Mouse (Mus musculus): ENCODE data around the gene Dgki. TPM values are rescaled to one million over a fixed set of nuclear protein-coding genes. Genes with fewer than 3 reads are reported as not detected.

Gene Dgki
- total RNA-seq, 2 experiments from 2014 or later: 80.5 to 92.6 TPM

- peak; percentile 19 to 29 for DNase-seq (ENCODE audit: low spot score in 2 of 2)
- intact Hi-C loops (cut with DNase I): loop anchor here (5.0 kb wide), 4 partner anchors 53 to 202 kb away; no protein-coding TSS in a partner anchor
Measured at GRCm38 (mm10) chr6:37298982-37299381, 1.0 kb downstream of the Dgki start.

GRCm38 (mm10) chr6:37297744-37298482, 2.1 kb downstream of the Dgki start:
- intact Hi-C loops (cut with DNase I): loop anchor here (5.0 kb wide), 4 partner anchors 54 to 201 kb away; no protein-coding TSS in a partner anchor
- DNase-seq (ENCODE audit: low spot score in 2 of 2): peak; percentile 51 to 59

GRCm38 (mm10) chr6:37292068-37292467, 7.9 kb downstream of the Dgki start:
- intact Hi-C loops (cut with DNase I): no loop called here
- no peak for DNase-seq (ENCODE audit: low spot score in 2 of 2)

DNA sequence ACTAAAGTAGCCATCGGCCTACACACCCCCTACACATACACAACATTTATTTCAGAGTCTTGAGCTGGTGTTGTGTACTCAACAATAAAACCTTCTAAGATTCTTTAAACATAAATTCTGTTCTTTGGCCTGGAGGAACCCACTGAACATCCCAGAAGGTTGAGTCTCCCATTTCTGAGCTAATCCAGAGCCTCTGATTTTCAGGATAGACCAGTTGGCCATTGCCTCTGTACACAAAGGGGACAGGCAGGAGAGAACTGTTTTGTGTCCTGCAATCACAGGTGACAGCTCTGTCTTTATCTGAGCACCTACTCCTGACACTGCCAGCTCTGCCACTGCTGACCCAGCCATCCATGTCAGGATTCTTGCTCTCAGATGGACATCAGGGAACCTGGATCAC, 8.8 kb downstream of the Dgki start:
- intact Hi-C loops (cut with DNase I): no loop called here
- DNase-seq (ENCODE audit: low spot score in 2 of 2): no peak

- intact Hi-C loops (cut with DNase I): no loop called here
- DNase-seq (ENCODE audit: low spot score in 2 of 2): no peak
Measured at GRCm38 (mm10) chr6:37290691-37291090, 9.3 kb downstream of the Dgki start.

DNA sequence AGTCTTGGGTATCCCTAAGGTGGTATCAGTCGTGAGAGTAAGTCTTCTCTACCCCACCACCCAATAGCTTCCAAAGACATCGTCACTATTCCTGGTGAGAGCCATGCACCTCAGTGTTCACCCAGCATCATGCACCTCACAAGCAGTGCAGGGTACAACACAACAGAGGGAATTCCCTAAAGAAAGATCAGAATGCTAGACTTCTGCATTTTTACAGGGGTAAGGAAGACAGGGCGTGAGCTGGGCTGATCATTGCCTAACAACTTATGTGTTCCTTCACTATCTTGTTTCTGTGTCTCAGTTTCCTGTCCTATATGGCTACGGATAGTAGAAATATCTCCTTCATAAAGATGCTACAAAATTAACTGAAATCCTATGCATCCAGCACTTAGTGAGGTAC, 13.8 kb downstream of the Dgki start:
- intact Hi-C loops (cut with DNase I): no loop called here
- DNase-seq (ENCODE audit: low spot score in 2 of 2): no peak

- DNase-seq (ENCODE audit: low spot score in 2 of 2): no peak
Measured at GRCm38 (mm10) chr6:37284879-37285278, 15.1 kb downstream of the Dgki start.

DNA sequence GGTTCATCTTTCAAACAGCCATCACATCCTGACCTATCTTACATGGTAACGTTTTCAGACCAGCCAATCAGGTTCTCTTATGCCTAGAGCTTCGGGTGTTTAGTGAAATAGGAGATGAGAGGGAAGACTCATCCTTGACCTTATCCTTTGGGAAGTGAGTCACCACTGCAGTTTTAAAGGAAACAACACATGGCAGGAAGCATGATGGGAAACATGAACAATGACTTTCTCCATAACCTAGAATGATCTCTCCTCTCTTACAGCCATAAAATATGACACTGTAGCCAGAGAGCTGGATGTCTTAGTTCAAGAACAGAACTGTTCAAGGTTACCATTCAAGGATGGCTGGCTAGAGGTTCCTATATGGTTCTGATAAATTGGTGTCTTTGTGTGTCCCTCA, 16.6 kb downstream of the Dgki start:
- DNase-seq (ENCODE audit: low spot score in 2 of 2): no peak
- intact Hi-C loops (cut with DNase I): no loop called here

More at GRCm38 (mm10) chr6:37284879-37285278, 15.1 kb downstream of the Dgki start:
- intact Hi-C loops (cut with DNase I): no loop called here

DNA sequence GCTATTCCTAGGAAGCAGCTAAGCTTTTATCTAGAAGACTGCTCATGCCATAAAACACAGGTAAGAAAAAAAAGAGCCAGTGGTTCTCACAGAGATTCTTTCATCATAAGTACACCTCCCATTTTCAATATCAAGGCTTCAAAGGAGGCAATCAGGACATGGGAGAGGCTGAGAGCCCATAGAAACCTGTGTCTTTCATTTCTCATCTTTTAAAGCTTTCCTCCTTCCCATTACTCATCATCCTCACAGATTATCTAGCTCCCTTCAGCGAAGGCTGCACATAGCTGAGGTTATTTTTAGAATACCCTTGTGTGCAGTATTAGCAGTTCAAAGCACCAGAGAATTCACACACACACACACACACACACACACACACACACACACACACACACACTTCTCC, 17.3 kb downstream of the Dgki start:
- DNase-seq (ENCODE audit: low spot score in 2 of 2): no peak
- intact Hi-C loops (cut with DNase I): no loop called here

- intact Hi-C loops (cut with DNase I): no loop called here
- no peak for DNase-seq (ENCODE audit: low spot score in 2 of 2)
Measured at GRCm38 (mm10) chr6:37276834-37277715, 22.9 kb downstream of the Dgki start.

DNA sequence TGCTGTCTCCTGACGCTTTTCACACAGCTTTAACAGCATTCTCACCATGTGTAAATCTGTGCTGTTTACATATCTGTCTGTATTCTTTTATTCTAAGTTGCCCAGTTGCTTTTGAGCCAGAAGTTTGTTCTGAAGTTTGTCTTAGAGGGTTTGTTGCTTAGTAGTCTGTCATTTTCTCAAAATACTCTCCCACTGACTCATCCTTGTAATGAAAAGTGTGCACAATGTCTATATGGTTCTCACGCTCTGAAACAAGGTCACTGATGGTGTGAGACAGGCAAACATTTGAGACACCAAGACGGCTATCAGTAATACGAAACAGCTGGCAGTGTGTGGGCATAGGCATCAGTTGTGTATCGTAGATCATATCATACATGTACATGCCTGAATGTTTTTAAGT, 23.8 kb downstream of the Dgki start:
- intact Hi-C loops (cut with DNase I): no loop called here
- DNase-seq (ENCODE audit: low spot score in 2 of 2): no peak

DNA sequence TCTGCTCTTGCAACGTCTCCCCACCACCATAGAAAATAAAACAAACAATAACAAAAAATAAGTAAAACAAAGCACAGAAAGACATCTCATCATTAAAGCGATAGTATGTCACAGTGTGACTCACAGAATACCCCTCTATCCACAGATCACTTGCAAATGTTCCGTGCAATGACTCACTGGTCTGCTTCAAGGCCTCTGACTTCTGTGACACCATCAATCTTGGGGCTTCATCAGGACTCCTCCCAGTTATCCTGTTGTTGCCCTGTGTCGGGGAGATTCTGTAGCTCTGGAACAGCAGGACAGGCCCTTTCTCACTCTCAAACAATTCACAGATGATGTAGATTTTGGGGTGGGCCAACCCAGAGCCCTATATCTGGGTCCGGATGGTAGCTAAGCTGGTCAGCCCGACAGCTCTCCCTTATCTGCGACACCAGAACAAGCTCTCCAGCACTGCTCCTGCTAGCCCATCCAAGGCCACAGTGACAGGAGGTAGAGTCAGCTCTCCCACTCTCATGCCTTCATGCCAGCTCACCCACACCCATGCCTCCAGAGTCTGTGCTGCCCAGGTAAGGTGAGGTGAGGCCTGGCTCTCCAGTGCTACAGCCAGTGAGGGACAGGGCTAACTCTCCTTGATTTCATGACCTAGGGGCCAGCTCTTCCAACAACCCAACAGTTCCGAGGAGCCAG, 28.9 kb downstream of the Dgki start:
- DNase-seq (ENCODE audit: low spot score in 2 of 2): no peak

GRCm38 (mm10) chr6:37268589-37268988, 31.4 kb downstream of the Dgki start:
- no peak for DNase-seq (ENCODE audit: low spot score in 2 of 2)
- intact Hi-C loops (cut with DNase I): no loop called here

More for the DNA sequence above, 28.9 kb downstream of the Dgki start:
- intact Hi-C loops (cut with DNase I): no loop called here

GRCm38 (mm10) chr6:37267952-37268351, 32.0 kb downstream of the Dgki start:
- DNase-seq (ENCODE audit: low spot score in 2 of 2): no peak
- intact Hi-C loops (cut with DNase I): no loop called here

DNA sequence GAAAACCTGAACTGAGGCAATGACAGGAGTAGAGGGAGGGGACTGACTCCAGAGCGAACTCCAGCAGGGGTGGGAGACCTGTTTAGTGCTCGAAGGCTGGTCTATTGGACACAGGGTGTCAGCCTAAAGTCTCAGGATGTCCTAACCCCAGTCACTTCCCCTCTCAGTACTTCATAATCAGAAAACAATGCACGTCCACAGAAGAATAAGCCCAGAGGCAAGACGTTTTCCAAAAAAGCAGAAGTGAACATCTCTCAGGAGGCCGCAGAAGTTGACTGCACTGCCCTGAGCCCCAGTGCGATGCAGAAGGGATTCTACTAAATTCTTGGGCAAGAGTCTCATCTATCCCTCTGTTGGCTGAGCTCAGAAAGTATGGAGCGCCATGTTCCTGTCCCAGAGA, 37.5 kb downstream of the Dgki start:
- DNase-seq (ENCODE audit: low spot score in 2 of 2): no peak
- intact Hi-C loops (cut with DNase I): no loop called here

GRCm38 (mm10) chr6:37261236-37261852, 38.6 kb downstream of the Dgki start:
- no peak for DNase-seq (ENCODE audit: low spot score in 2 of 2)
- intact Hi-C loops (cut with DNase I): no loop called here

GRCm38 (mm10) chr6:37258662-37259061, 41.3 kb downstream of the Dgki start:
- intact Hi-C loops (cut with DNase I): no loop called here
- no peak for DNase-seq (ENCODE audit: low spot score in 2 of 2)

DNA sequence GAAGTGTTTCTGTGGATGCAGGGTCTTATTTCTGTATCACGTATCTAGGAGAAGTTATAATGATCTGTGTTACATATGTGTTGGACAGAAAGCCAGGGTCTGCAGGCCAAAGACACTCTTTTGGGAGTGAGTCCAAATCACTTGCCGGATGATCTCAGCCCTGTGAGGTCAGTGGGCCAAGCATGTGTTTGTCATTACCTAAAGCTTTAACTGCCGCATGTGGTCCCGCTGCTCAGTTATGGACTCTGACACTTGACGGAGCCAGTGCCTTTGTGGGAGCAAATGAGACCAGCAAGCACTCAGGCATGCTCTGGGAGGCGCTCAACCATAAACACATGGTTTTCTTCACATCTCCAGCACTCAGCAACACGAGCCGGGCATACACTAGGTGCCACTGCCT, 45.8 kb downstream of the Dgki start:
- intact Hi-C loops (cut with DNase I): no loop called here
- DNase-seq (ENCODE audit: low spot score in 2 of 2): no peak

DNA sequence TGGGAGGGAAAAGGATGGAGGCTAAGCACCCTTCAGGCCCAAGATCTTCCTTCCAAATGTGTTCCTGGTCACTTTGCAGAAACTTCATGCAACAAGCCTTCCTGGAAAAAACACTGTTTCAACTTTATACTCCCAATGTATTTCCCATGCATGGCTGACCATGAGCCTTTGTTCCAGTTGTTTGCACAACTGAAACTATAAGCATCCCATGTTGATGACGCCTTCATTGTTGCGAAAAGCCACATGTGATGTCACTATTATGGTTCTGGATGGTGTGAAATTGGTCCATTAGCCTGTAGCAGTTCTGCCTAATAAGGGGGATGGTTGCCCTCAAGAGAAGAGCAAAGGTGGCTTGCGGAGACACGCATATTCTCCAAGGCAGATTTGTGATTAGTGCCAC, 47.4 kb downstream of the Dgki start:
- no peak for DNase-seq (ENCODE audit: low spot score in 2 of 2)
- intact Hi-C loops (cut with DNase I): no loop called here

GRCm38 (mm10) chr6:37250671-37251070, 49.3 kb downstream of the Dgki start:
- intact Hi-C loops (cut with DNase I): no loop called here

More at GRCm38 (mm10) chr6:37250671-37251070, 49.3 kb downstream of the Dgki start:
- DNase-seq (ENCODE audit: low spot score in 2 of 2): no peak
